25 mouse cellular contexts compared by ENCODE assay signal in the genomic region with DNA sequence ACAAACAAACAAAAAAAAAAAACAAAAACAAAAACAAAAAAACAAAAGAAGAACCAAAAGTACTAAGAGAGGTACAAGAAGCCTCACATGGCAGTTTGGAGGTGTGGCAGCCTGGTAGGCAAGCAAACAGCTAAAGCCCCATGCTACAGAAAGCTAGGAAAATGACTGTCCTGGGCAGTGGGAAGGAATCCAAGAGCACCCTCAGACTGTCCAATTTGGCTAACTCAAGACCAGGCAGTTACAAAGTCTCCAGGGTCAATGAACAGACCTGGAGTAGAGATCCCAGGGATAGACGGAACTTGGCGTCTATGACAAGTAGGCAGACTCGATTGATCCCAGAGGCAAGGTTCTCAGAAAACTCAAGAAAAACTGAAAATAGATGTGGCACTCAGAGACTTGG.
"Had no signal": no experiment of that assay in that cellular context is flagged by ENCODE, and none has a peak within 500 bp of the region (broad histone marks: within the 10 kb centered on the region; RNA-seq: fewer than 3 reads in every experiment).

No protein-coding gene starts in this region.

- H3K4me2 ChIP-seq: heart, embryonic 11.5 days; heart, embryonic 13.5 days; heart, embryonic 15.5 days; hindbrain, embryonic 12.5 days; hindbrain, embryonic 14.5 days; intestine, embryonic 15.5 days; limb, embryonic 12.5 days; liver, embryonic 11.5 days; liver, embryonic 13.5 days; liver, embryonic 15.5 days had no signal

- H3K4me1 ChIP-seq: liver, embryonic 13.5 days; liver, embryonic 15.5 days had no signal

- H3K9ac ChIP-seq: heart, embryonic 13.5 days; heart, embryonic 15.5 days; hindbrain, embryonic 12.5 days; hindbrain, embryonic 14.5 days; intestine, embryonic 15.5 days; limb, embryonic 12.5 days; liver, embryonic 13.5 days; liver, embryonic 15.5 days; liver, postnatal 0 days had no signal

- ATAC-seq: forebrain, embryonic 16.5 days; hindbrain, embryonic 16.5 days; inflammation-experienced regulatory T-cells, adult 6 months; intestine, embryonic 15.5 days; intestine, postnatal 0 days; liver, postnatal 0 days had no signal

- H3K4me3 ChIP-seq: gastrocnemius, adult 2 months; heart, adult 2 months; heart, embryonic 13.5 days; heart, embryonic 15.5 days; hindbrain, embryonic 10.5 days; hindbrain, embryonic 12.5 days; intestine, embryonic 15.5 days; layer of hippocampus, adult 2 months; left cerebral cortex, adult 2 months; limb, embryonic 10.5 days; limb, embryonic 12.5 days; liver, embryonic 13.5 days; liver, embryonic 15.5 days had no signal

- H3K9me3 ChIP-seq: heart, embryonic 13.5 days; heart, embryonic 15.5 days; hindbrain, embryonic 10.5 days; hindbrain, embryonic 12.5 days; intestine, embryonic 15.5 days; limb, embryonic 10.5 days; limb, embryonic 12.5 days; liver, embryonic 13.5 days; liver, embryonic 15.5 days had no signal

- H3K27ac ChIP-seq: gastrocnemius, adult 2 months; heart, adult 2 months; heart, embryonic 13.5 days; heart, embryonic 15.5 days; hindbrain, embryonic 12.5 days; hindbrain, embryonic 14.5 days; intestine, embryonic 15.5 days; layer of hippocampus, adult 2 months; left cerebral cortex, adult 2 months; limb, embryonic 12.5 days; liver, embryonic 13.5 days; liver, embryonic 15.5 days had no signal

- H3K27me3 ChIP-seq: heart, embryonic 13.5 days; heart, embryonic 15.5 days; hindbrain, embryonic 12.5 days; intestine, embryonic 15.5 days; limb, embryonic 12.5 days; liver, embryonic 13.5 days; liver, embryonic 15.5 days had no signal

- DNase-seq: gastrocnemius, adult 2 months; gastrocnemius, postnatal 10 days; gastrocnemius, postnatal 25 days; heart, adult 2 months; heart, postnatal 14 days; heart, postnatal 4 days; liver, embryonic 13.5 days; liver, postnatal 0 days had no signal
